Comparison of ENCODE assay signal across 20 mouse cellular contexts in genomic region chr19:48461141-48461540, GRCm38 (mm10).
"Had no signal": no experiment of that assay in that cellular context is flagged by ENCODE, and none has a peak within 500 bp of the region (broad histone marks: within the 10 kb centered on the region; RNA-seq: fewer than 3 reads in every experiment).

No protein-coding gene starts in this region.

- H3K4me2 ChIP-seq: intestine, embryonic 15.5 days; limb, embryonic 12.5 days; limb, embryonic 15.5 days; liver, embryonic 11.5 days; lung, embryonic 14.5 days; midbrain, embryonic 12.5 days; midbrain, embryonic 15.5 days; neural tube, embryonic 13.5 days; stomach, embryonic 15.5 days had no signal

- H3K36me3 ChIP-seq: intestine, embryonic 15.5 days; limb, embryonic 12.5 days; limb, embryonic 15.5 days; midbrain, embryonic 12.5 days; midbrain, embryonic 15.5 days; neural tube, embryonic 13.5 days; stomach, embryonic 15.5 days had no signal

- H3K9ac ChIP-seq: intestine, embryonic 15.5 days; limb, embryonic 12.5 days; limb, embryonic 15.5 days; liver, embryonic 14.5 days; liver, postnatal 0 days; lung, embryonic 14.5 days; midbrain, embryonic 12.5 days; midbrain, embryonic 15.5 days; neural tube, embryonic 13.5 days; stomach, embryonic 15.5 days had no signal

- DNase-seq: left cerebral cortex, postnatal 4 days; liver, postnatal 0 days; lung, embryonic 14.5 days; retina, postnatal 1 day; right cerebral cortex, postnatal 25 days; spleen, adult 18-20 months; thymus, postnatal 25 days had no signal

- ATAC-seq: intestine, embryonic 15.5 days; liver, postnatal 0 days; lung, postnatal 0 days; midbrain, embryonic 15.5 days had no signal

- H3K27ac ChIP-seq: intestine, embryonic 15.5 days; kidney, postnatal 0 days; limb, embryonic 12.5 days; limb, embryonic 15.5 days; liver, embryonic 14.5 days; macrophage; midbrain, embryonic 12.5 days; midbrain, embryonic 15.5 days; neural tube, embryonic 13.5 days; stomach, embryonic 15.5 days had no signal

- H3K4me1 ChIP-seq: intestine, embryonic 15.5 days; limb, embryonic 12.5 days; limb, embryonic 15.5 days; midbrain, embryonic 12.5 days; midbrain, embryonic 15.5 days; neural tube, embryonic 13.5 days; stomach, embryonic 15.5 days had no signal

- H3K27me3 ChIP-seq: intestine, embryonic 15.5 days; limb, embryonic 12.5 days; limb, embryonic 15.5 days; midbrain, embryonic 12.5 days; midbrain, embryonic 15.5 days; neural tube, embryonic 13.5 days; stomach, embryonic 15.5 days had no signal

- H3K4me3 ChIP-seq: intestine, embryonic 15.5 days; limb, embryonic 12.5 days; limb, embryonic 15.5 days; midbrain, embryonic 12.5 days; midbrain, embryonic 15.5 days; myocyte; neural tube, embryonic 13.5 days; stomach, embryonic 15.5 days had no signal

- H3K9me3 ChIP-seq: intestine, embryonic 15.5 days; limb, embryonic 12.5 days; limb, embryonic 15.5 days; midbrain, embryonic 12.5 days; midbrain, embryonic 15.5 days; neural tube, embryonic 13.5 days; stomach, embryonic 15.5 days had no signal
